Mouse (Mus musculus): ENCODE data around the gene Frmd5. TPM values are rescaled to one million over a fixed set of nuclear protein-coding genes. Genes with fewer than 3 reads are reported as not detected.

Gene Frmd5
- polyA plus RNA-seq, 1 experiment from 2014 or later = 8.6 TPM

- H3K9ac ChIP-seq (replicated peaks; ENCODE audit: low read depth, low read length) = no peak overlapping the region
- ATAC-seq (ENCODE audit: insufficient number of reproducible peaks, insufficient read depth, low FRiP score, low read depth) = no peak
- H3K4me3 ChIP-seq (ENCODE audit: low read depth, low read length) = no peak overlapping the region
- H3K4me2 ChIP-seq (replicated peaks; ENCODE audit: low read depth, low read length) = no peak overlapping the region
- H3K27ac ChIP-seq (ENCODE audit: low read length) = peak overlapping the region; percentile 48; the same call in 1 of the 2 replicates
- H3K9me3 ChIP-seq (ENCODE audit: control insufficient read depth, low read depth, low read length) = no peaks in the 10 kb centered on the region
- H3K27me3 ChIP-seq (ENCODE audit: control insufficient read depth, insufficient read depth, low read length) = no peaks in the 10 kb centered on the region
- H3K4me1 ChIP-seq (ENCODE audit: control insufficient read depth, insufficient read depth, low read length) = 0 out of 2 replicates have a peak, but pooled peaks cover 10% of the 10 kb centered on the region
- 83% methylated on average over 7 of the region's 7 CpGs for WGBS
- no peaks in the 10 kb centered on the region for H3K36me3 ChIP-seq (ENCODE audit: control insufficient read depth, insufficient read depth, low read length)
These were observed 186.2 kb downstream of the Frmd5 start for GRCm38 (mm10) chr2:121620582-121621261.

GRCm38 (mm10) chr2:121615199-121615559, 191.7 kb downstream of the Frmd5 start:
- no peak overlapping the region for H3K9ac ChIP-seq (replicated peaks; ENCODE audit: low read depth, low read length)

GRCm38 (mm10) chr2:121614483-121615198, 192.2 kb downstream of the Frmd5 start:
- no peak overlapping the region for H3K4me3 ChIP-seq (ENCODE audit: low read depth, low read length)
- no peaks in the 10 kb centered on the region for H3K9me3 ChIP-seq (ENCODE audit: control insufficient read depth, low read depth, low read length)
- H3K4me1 ChIP-seq (ENCODE audit: control insufficient read depth, insufficient read depth, low read length) = peaks cover 13% of the 10 kb centered on the region
- H3K36me3 ChIP-seq (ENCODE audit: control insufficient read depth, insufficient read depth, low read length) = no peaks in the 10 kb centered on the region
- no peak overlapping the region for H3K4me2 ChIP-seq (replicated peaks; ENCODE audit: low read depth, low read length)
- 81% methylated on average over 9 of the region's 9 CpGs for WGBS
- H3K27me3 ChIP-seq (ENCODE audit: control insufficient read depth, insufficient read depth, low read length) = no peaks in the 10 kb centered on the region
- ATAC-seq (ENCODE audit: insufficient number of reproducible peaks, insufficient read depth, low FRiP score, low read depth) = no peak
- H3K27ac ChIP-seq (ENCODE audit: low read length) = no peak overlapping the region
- H3K9ac ChIP-seq (replicated peaks; ENCODE audit: low read depth, low read length) = no peak overlapping the region

More at GRCm38 (mm10) chr2:121615199-121615559, 191.7 kb downstream of the Frmd5 start:
- Histone ChIP-seq H3K36me3 (ENCODE audit: control insufficient read depth, insufficient read depth, low read length) (no peaks in the 10 kb centered on the region), H3K9me3 (ENCODE audit: control insufficient read depth, low read depth, low read length) (no peaks in the 10 kb centered on the region), H3K4me3 (ENCODE audit: low read depth, low read length) (no peak overlapping the region), H3K4me1 (ENCODE audit: control insufficient read depth, insufficient read depth, low read length) (peaks cover 9% of the 10 kb centered on the region), H3K27ac (ENCODE audit: low read length) (no peak overlapping the region), H3K27me3 (ENCODE audit: control insufficient read depth, insufficient read depth, low read length) (no peaks in the 10 kb centered on the region), H3K4me2 (replicated peaks; ENCODE audit: low read depth, low read length) (no peak overlapping the region)
- no peak for ATAC-seq (ENCODE audit: insufficient number of reproducible peaks, insufficient read depth, low FRiP score, low read depth)
- 80% methylated on average over 7 of the region's 7 CpGs for WGBS

GRCm38 (mm10) chr2:121612112-121612511, 194.8 kb downstream of the Frmd5 start:
- Histone ChIP-seq H3K9me3 (ENCODE audit: control insufficient read depth, low read depth, low read length) (no peaks in the 10 kb centered on the region), H3K9ac (replicated peaks; ENCODE audit: low read depth, low read length) (no peak overlapping the region), H3K36me3 (ENCODE audit: control insufficient read depth, insufficient read depth, low read length) (no peaks in the 10 kb centered on the region), H3K27ac (ENCODE audit: low read length) (no peak overlapping the region), H3K4me1 (ENCODE audit: control insufficient read depth, insufficient read depth, low read length) (peaks cover 13% of the 10 kb centered on the region), H3K27me3 (ENCODE audit: control insufficient read depth, insufficient read depth, low read length) (no peaks in the 10 kb centered on the region), H3K4me3 (ENCODE audit: low read depth, low read length) (no peak overlapping the region), H3K4me2 (replicated peaks; ENCODE audit: low read depth, low read length) (no peak overlapping the region)
- no peak for ATAC-seq (ENCODE audit: insufficient number of reproducible peaks, insufficient read depth, low FRiP score, low read depth)
- 68% methylated on average over 5 of the region's 5 CpGs for WGBS

GRCm38 (mm10) chr2:121610008-121610884, 196.6 kb downstream of the Frmd5 start:
- Histone ChIP-seq H3K4me1 (ENCODE audit: control insufficient read depth, insufficient read depth, low read length) (peaks cover 13% of the 10 kb centered on the region), H3K27ac (ENCODE audit: low read length) (no peak overlapping the region), H3K9ac (replicated peaks; ENCODE audit: low read depth, low read length) (no peak overlapping the region), H3K4me2 (replicated peaks; ENCODE audit: low read depth, low read length) (no peak overlapping the region), H3K36me3 (ENCODE audit: control insufficient read depth, insufficient read depth, low read length) (no peaks in the 10 kb centered on the region), H3K9me3 (ENCODE audit: control insufficient read depth, low read depth, low read length) (no peaks in the 10 kb centered on the region), H3K27me3 (ENCODE audit: control insufficient read depth, insufficient read depth, low read length) (no peaks in the 10 kb centered on the region), H3K4me3 (ENCODE audit: low read depth, low read length) (no peak overlapping the region)
- no peak for ATAC-seq (ENCODE audit: insufficient number of reproducible peaks, insufficient read depth, low FRiP score, low read depth)
- WGBS = 22% methylated on average over 17 of the region's 17 CpGs

- Histone ChIP-seq H3K4me1 (ENCODE audit: control insufficient read depth, insufficient read depth, low read length) (peaks cover 13% of the 10 kb centered on the region), H3K36me3 (ENCODE audit: control insufficient read depth, insufficient read depth, low read length) (no peaks in the 10 kb centered on the region), H3K27me3 (ENCODE audit: control insufficient read depth, insufficient read depth, low read length) (no peaks in the 10 kb centered on the region), H3K27ac (ENCODE audit: low read length) (no peak overlapping the region), H3K9ac (replicated peaks; ENCODE audit: low read depth, low read length) (no peak overlapping the region), H3K4me3 (ENCODE audit: low read depth, low read length) (no peak overlapping the region), H3K9me3 (ENCODE audit: control insufficient read depth, low read depth, low read length) (no peaks in the 10 kb centered on the region), H3K4me2 (replicated peaks; ENCODE audit: low read depth, low read length) (no peak overlapping the region)
- ATAC-seq (ENCODE audit: insufficient number of reproducible peaks, insufficient read depth, low FRiP score, low read depth) = no peak
- WGBS = 61% methylated on average over 11 of the region's 11 CpGs
These were observed 197.7 kb downstream of the Frmd5 start for GRCm38 (mm10) chr2:121609141-121609724.

- no peaks in the 10 kb centered on the region for H3K36me3 ChIP-seq (ENCODE audit: control insufficient read depth, insufficient read depth, low read length)
- no peak overlapping the region for H3K4me2 ChIP-seq (replicated peaks; ENCODE audit: low read depth, low read length)
- no peaks in the 10 kb centered on the region for H3K27me3 ChIP-seq (ENCODE audit: control insufficient read depth, insufficient read depth, low read length)
- H3K9me3 ChIP-seq (ENCODE audit: control insufficient read depth, low read depth, low read length) = no peaks in the 10 kb centered on the region
- ATAC-seq (ENCODE audit: insufficient number of reproducible peaks, insufficient read depth, low FRiP score, low read depth) = no peak
- H3K27ac ChIP-seq (ENCODE audit: low read length) = no peak overlapping the region
- H3K4me1 ChIP-seq (ENCODE audit: control insufficient read depth, insufficient read depth, low read length) = no peaks in the 10 kb centered on the region
- WGBS = 54% methylated on average over 4 of the region's 4 CpGs
- no peak overlapping the region for H3K4me3 ChIP-seq (ENCODE audit: low read depth, low read length)
- H3K9ac ChIP-seq (replicated peaks; ENCODE audit: low read depth, low read length) = no peak overlapping the region
These were observed 204.5 kb downstream of the Frmd5 start for GRCm38 (mm10) chr2:121602397-121602796.

GRCm38 (mm10) chr2:121601543-121601942, 205.3 kb downstream of the Frmd5 start:
- H3K4me1 ChIP-seq (ENCODE audit: control insufficient read depth, insufficient read depth, low read length) = no peaks in the 10 kb centered on the region
- no peak for ATAC-seq (ENCODE audit: insufficient number of reproducible peaks, insufficient read depth, low FRiP score, low read depth)
- no peak overlapping the region for H3K27ac ChIP-seq (ENCODE audit: low read length)
- H3K27me3 ChIP-seq (ENCODE audit: control insufficient read depth, insufficient read depth, low read length) = no peaks in the 10 kb centered on the region
- 70% methylated on average over 7 of the region's 7 CpGs for WGBS
- no peak overlapping the region for H3K4me2 ChIP-seq (replicated peaks; ENCODE audit: low read depth, low read length)
- no peak overlapping the region for H3K4me3 ChIP-seq (ENCODE audit: low read depth, low read length)
- H3K36me3 ChIP-seq (ENCODE audit: control insufficient read depth, insufficient read depth, low read length) = no peaks in the 10 kb centered on the region
- no peak overlapping the region for H3K9ac ChIP-seq (replicated peaks; ENCODE audit: low read depth, low read length)
- H3K9me3 ChIP-seq (ENCODE audit: control insufficient read depth, low read depth, low read length) = no peaks in the 10 kb centered on the region
